Mouse (Mus musculus): ENCODE measurements around the gene Klc2. TPM values are rescaled to one million over a fixed set of nuclear protein-coding genes. Genes with fewer than 3 reads are reported as not detected.

Gene Klc2
- polyA plus RNA-seq, 1 experiment from 2014 or later, result 24.5 TPM

DNA sequence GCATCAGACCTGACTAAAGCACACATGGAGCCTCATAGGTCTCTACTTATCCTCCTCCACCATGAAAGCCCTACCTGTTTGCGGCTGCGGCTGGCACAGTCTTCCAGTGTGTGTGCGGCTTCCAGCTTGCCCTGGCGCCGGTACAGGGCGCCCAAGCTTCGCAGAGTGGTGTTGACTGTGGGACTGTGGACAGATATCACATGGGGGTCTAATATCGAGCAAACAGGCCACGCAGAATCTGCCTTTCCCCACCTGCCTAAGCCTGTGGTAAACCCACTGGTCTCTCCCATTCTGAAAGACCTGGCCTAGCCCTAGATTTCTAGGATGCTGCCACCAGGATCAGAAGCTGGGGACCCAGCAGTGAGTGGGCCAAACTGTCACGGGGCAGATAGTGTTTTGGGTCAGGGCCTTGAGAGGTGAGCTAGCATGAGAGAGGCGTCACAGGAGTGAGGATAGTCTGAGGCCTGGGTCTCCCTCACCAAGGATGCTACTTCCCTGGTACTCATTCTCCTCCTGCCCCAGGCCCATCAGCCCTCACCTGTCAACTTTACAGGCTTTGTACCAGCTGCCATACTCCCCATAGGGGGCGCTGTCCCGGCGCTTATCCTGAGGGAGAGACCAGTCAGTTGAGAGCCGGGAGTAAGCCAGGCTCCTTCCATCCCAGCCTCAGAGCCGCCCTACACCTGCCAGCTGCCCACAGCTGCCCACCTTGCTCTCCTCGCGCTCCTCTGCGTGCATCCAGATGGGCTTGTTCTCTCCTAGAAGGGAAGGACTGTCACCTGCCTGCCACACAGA is 8.5 kb downstream of the Klc2 start:
- Histone ChIP-seq H3K27ac (ENCODE audit: low read depth, low read length) (peak overlapping the region; percentile 83), H3K36me3 (ENCODE audit: control insufficient read depth, insufficient read depth, low read length) (peaks cover 50% of the 10 kb centered on the region), H3K9ac (ENCODE audit: low read depth, low read length) (0 out of 2 replicates have a peak overlapping the region, but pooled peaks have one; percentile 7), H3K4me1 (ENCODE audit: control insufficient read depth, insufficient read depth, low read length) (peaks cover 22% of the 10 kb centered on the region), H3K4me2 (replicated peaks; ENCODE audit: low read depth, low read length) (no peak overlapping the region), H3K4me3 (ENCODE audit: low read length) (no peak overlapping the region), H3K9me3 (ENCODE audit: control insufficient read depth, low read length) (no peaks in the 10 kb centered on the region), H3K27me3 (ENCODE audit: control insufficient read depth, insufficient read depth, low read length) (no peaks in the 10 kb centered on the region)
- WGBS, result 83% methylated on average over 19 of the region's 19 CpGs
- ATAC-seq (ENCODE audit: low FRiP score, low TSS enrichment), result no peak

DNA sequence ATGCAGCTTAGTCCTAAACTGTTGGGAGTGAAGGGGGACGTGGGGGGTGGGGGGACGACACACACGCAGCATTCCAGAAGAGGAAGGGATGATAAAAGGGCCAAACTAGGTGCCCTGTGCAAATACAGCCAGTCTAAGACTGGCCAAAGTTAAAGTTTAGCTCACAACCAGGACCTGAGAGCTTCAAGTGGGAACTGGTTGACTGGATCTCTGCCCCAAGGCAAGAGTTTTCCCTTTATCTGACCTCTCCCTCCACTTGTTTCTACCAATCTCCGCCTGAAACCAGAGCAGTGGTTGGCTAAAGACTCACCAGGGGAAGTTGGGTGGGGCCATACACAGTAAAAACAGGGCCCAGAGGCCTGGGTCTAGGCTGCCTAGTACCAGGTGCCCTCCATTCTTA is 9.7 kb downstream of the Klc2 start:
- Histone ChIP-seq H3K4me3 (ENCODE audit: low read length) (no peak overlapping the region), H3K4me1 (ENCODE audit: control insufficient read depth, insufficient read depth, low read length) (peaks cover 22% of the 10 kb centered on the region), H3K9ac (ENCODE audit: low read depth, low read length) (no peak overlapping the region), H3K36me3 (ENCODE audit: control insufficient read depth, insufficient read depth, low read length) (peaks cover 57% of the 10 kb centered on the region), H3K27me3 (ENCODE audit: control insufficient read depth, insufficient read depth, low read length) (no peaks in the 10 kb centered on the region), H3K4me2 (replicated peaks; ENCODE audit: low read depth, low read length) (no peak overlapping the region; the same call in 1 of the 2 replicates), H3K9me3 (ENCODE audit: control insufficient read depth, low read length) (no peaks in the 10 kb centered on the region), H3K27ac (ENCODE audit: low read depth, low read length) (peak overlapping the region; percentile 83)
- 0 out of 2 replicates have a peak, but pooled peaks have one; percentile 12 for ATAC-seq (ENCODE audit: low FRiP score, low TSS enrichment)
- WGBS, result 54% methylated on average over 4 of the region's 4 CpGs

DNA sequence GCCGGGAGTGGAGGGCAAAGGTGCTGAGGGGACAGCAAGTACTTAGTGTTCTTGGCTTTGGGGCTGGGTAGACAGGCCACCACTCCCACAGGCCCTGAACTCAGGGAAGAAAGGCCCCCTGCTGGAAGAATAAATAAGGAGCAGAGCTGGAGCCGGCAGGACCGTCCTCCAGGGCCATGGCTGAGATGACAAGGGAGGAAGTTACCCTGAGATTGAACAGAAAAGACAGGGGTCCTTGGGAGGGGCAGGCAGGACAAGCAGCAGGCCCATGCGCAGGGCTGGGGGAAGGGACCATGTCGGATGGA is 10.1 kb downstream of the Klc2 start:
- WGBS, result 25% methylated on average over 5 of the region's 5 CpGs
- H3K4me2 ChIP-seq (replicated peaks; ENCODE audit: low read depth, low read length), result no peak overlapping the region; the same call in 1 of the 2 replicates
- H3K4me3 ChIP-seq (ENCODE audit: low read length), result no peak overlapping the region
- H3K4me1 ChIP-seq (ENCODE audit: control insufficient read depth, insufficient read depth, low read length), result peaks cover 22% of the 10 kb centered on the region
- no peaks in the 10 kb centered on the region for H3K27me3 ChIP-seq (ENCODE audit: control insufficient read depth, insufficient read depth, low read length)
- no peaks in the 10 kb centered on the region for H3K9me3 ChIP-seq (ENCODE audit: control insufficient read depth, low read length)
- H3K36me3 ChIP-seq (ENCODE audit: control insufficient read depth, insufficient read depth, low read length), result peaks cover 57% of the 10 kb centered on the region
- H3K9ac ChIP-seq (ENCODE audit: low read depth, low read length), result no peak overlapping the region
- peak; percentile 21 for ATAC-seq (ENCODE audit: low FRiP score, low TSS enrichment)
- peak overlapping the region; percentile 83; the same call in 1 of the 2 replicates for H3K27ac ChIP-seq (ENCODE audit: low read depth, low read length)

DNA sequence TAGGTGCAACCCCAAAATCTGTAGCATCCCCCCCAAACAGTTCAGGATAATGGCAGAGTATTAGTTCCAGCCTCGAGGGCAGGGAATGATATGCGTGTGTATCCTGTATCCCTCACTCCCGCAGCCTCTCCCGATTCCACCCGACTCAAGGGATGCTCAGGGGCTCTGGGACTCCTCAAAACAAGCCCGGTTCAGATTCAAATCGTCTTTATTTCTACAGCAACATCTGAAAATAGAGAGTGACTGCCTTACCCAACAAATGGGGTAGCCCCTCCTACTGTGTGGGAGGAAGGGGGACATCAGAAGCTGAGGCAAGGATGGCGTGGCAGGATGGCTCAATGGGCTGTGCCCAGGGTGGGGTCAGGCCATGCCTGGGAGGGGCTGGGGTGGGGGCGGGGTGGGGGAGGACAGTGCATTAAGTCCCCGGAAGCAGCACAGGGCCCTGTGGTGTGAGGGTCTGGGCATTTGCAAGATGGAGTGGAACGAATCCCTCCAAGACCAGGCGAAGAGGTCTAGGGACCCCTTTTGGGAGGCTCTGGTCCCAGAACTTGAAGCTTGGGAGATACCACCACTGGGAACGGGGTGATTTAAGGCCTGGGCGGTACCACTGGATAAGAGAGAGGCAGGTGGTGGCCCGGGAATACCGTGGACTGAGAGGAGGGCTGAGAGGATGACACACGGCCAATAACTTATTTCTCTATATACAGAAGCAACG is 10.6 kb downstream of the Klc2 start:
- peak; percentile 7; the same call in 1 of the 2 replicates for ATAC-seq (ENCODE audit: low FRiP score, low TSS enrichment)
- WGBS, result 72% methylated on average over 18 of the region's 18 CpGs
- H3K9ac ChIP-seq (ENCODE audit: low read depth, low read length), result no peak overlapping the region; the same call in 1 of the 2 replicates
- no peak overlapping the region for H3K4me2 ChIP-seq (replicated peaks; ENCODE audit: low read depth, low read length)
- peak overlapping the region; percentile 83 for H3K27ac ChIP-seq (ENCODE audit: low read depth, low read length)
- H3K9me3 ChIP-seq (ENCODE audit: control insufficient read depth, low read length), result no peaks in the 10 kb centered on the region
- peaks cover 22% of the 10 kb centered on the region for H3K4me1 ChIP-seq (ENCODE audit: control insufficient read depth, insufficient read depth, low read length)
- H3K4me3 ChIP-seq (ENCODE audit: low read length), result peak overlapping the region; percentile 1; the same call in 1 of the 2 replicates
- no peaks in the 10 kb centered on the region for H3K27me3 ChIP-seq (ENCODE audit: control insufficient read depth, insufficient read depth, low read length)
- H3K36me3 ChIP-seq (ENCODE audit: control insufficient read depth, insufficient read depth, low read length), result peaks cover 61% of the 10 kb centered on the region

DNA sequence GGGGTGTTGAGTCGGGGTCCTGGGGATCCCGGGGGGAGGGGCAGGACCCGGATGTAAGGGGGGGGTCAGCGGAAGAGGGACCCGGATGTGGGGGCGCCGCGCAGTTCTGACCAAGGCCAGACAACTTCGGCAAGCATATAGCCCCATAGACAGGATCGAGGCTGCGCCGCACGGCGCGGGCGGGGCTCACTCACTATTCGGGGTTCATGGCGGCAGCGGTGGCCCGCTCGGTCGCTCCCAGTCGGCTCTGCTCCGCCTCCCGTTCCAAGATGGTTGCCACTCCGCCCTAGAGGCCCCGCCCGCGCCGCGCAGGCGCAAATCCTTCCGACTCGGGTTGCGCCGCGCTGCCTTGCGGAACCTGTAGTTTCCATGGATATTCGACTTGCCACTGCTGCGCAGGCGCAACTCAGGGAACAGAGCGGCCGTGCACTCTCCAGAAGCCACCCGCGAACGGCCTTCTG is 11.6 kb downstream of the Klc2 start, which contains the start of gene Rab1b:
Gene Rab1b (minus strand): TSS at position 342 of the 461 bp plus-strand sequence.
- ATAC-seq (ENCODE audit: low FRiP score, low TSS enrichment), result peak; percentile 94
- Histone ChIP-seq H3K9me3 (ENCODE audit: control insufficient read depth, low read length) (no peaks in the 10 kb centered on the region), H3K4me3 (ENCODE audit: low read length) (peak within 1 kb of the TSS; percentile 86), H3K27ac (ENCODE audit: low read depth, low read length) (peak within 1 kb of the TSS; percentile 91), H3K4me2 (replicated peaks; ENCODE audit: low read depth, low read length) (peak within 1 kb of the TSS; percentile 91), H3K4me1 (ENCODE audit: control insufficient read depth, insufficient read depth, low read length) (peaks cover 22% of the 10 kb centered on the region), H3K36me3 (ENCODE audit: control insufficient read depth, insufficient read depth, low read length) (peaks cover 61% of the 10 kb centered on the region), H3K27me3 (ENCODE audit: control insufficient read depth, insufficient read depth, low read length) (no peaks in the 10 kb centered on the region), H3K9ac (ENCODE audit: low read depth, low read length) (peak within 1 kb of the TSS; percentile 84)
- under 1% methylated on average over 43 of the region's 46 CpGs for WGBS

DNA sequence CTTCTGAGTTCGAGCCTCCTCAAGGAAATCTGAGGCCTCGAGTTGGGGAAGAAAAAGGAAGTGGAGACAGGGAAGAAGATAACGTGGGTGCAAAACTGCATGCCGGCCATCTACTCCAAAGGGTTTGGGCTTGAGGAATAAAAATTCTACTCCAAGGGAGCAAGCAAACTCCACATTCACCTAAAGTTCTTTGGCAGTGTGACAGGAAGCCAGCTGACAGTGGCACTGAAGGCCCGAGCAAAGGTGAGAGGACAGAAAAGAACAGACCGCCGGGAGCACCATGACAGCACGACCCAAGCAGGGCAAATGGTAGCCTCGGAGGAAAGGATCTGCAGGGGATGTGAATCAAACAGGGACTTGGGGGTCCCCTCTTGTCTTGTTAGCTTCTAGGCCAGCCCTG is 12.3 kb downstream of the Klc2 start:
- WGBS, result 6% methylated on average over 9 of the region's 9 CpGs
- Histone ChIP-seq H3K36me3 (ENCODE audit: control insufficient read depth, insufficient read depth, low read length) (peaks cover 61% of the 10 kb centered on the region), H3K4me1 (ENCODE audit: control insufficient read depth, insufficient read depth, low read length) (peaks cover 22% of the 10 kb centered on the region), H3K4me2 (replicated peaks; ENCODE audit: low read depth, low read length) (peak overlapping the region; percentile 91), H3K9ac (ENCODE audit: low read depth, low read length) (peak overlapping the region; percentile 84), H3K9me3 (ENCODE audit: control insufficient read depth, low read length) (no peaks in the 10 kb centered on the region), H3K27ac (ENCODE audit: low read depth, low read length) (peak overlapping the region; percentile 91), H3K27me3 (ENCODE audit: control insufficient read depth, insufficient read depth, low read length) (no peaks in the 10 kb centered on the region), H3K4me3 (ENCODE audit: low read length) (peak overlapping the region; percentile 86)
- no peak for ATAC-seq (ENCODE audit: low FRiP score, low TSS enrichment)

DNA sequence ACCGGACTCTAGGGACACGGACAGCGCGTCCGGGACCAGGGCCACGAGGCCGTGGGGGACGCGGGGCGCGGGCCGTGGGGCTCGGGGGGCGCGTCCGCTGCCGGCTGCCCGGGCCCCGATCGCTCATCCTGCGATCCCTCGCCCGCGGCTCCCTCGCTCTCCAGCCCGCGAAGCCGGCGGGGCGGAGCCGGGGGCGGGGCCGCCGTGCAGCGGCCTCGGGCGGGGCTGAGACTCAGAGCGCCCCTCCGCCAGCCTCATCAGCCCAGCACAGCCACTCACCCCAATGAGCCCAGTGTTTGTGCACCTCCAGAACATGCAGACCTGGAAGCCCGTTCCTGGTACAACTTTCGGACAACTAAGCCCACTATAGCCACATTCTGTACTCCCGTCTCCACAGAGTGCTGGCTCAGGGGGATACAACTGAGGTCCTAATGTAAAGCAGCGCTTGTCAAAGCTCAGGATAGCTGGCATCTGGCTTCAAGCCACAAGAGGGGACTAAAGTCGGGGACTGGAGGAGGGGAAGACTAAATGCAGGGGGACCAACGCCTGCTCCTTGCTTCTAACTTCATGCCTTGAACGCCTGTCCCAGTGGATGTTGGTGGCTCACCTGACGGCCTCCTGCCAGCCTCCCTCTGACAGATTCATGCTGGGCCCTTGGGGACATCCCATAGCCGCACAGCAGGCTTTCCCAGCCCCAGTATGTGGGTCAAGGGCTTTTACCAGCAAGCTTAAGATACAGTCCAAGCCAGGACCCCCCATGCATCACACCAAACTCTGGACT is 19.8 kb downstream of the Klc2 start, which contains the start of gene Cnih2:
Gene Cnih2 (minus strand): TSS at position 159 of the 781 bp plus-strand sequence.
- WGBS, result 3% methylated on average over 41 of the region's 48 CpGs
- H3K27me3 ChIP-seq (ENCODE audit: control insufficient read depth, insufficient read depth, low read length), result no peaks in the 10 kb centered on the region
- peak within 1 kb of the TSS; percentile 65 for H3K4me3 ChIP-seq (ENCODE audit: low read length)
- H3K4me1 ChIP-seq (ENCODE audit: control insufficient read depth, insufficient read depth, low read length), result peaks cover 38% of the 10 kb centered on the region
- H3K9me3 ChIP-seq (ENCODE audit: control insufficient read depth, low read length), result no peaks in the 10 kb centered on the region
- no peak within 1 kb of the TSS for H3K27ac ChIP-seq (ENCODE audit: low read depth, low read length)
- H3K9ac ChIP-seq (ENCODE audit: low read depth, low read length), result peak within 1 kb of the TSS; percentile 81
- peak; percentile 65 for ATAC-seq (ENCODE audit: low FRiP score, low TSS enrichment)
- H3K36me3 ChIP-seq (ENCODE audit: control insufficient read depth, insufficient read depth, low read length), result peaks cover 47% of the 10 kb centered on the region
- H3K4me2 ChIP-seq (replicated peaks; ENCODE audit: low read depth, low read length), result peak within 1 kb of the TSS; percentile 100

DNA sequence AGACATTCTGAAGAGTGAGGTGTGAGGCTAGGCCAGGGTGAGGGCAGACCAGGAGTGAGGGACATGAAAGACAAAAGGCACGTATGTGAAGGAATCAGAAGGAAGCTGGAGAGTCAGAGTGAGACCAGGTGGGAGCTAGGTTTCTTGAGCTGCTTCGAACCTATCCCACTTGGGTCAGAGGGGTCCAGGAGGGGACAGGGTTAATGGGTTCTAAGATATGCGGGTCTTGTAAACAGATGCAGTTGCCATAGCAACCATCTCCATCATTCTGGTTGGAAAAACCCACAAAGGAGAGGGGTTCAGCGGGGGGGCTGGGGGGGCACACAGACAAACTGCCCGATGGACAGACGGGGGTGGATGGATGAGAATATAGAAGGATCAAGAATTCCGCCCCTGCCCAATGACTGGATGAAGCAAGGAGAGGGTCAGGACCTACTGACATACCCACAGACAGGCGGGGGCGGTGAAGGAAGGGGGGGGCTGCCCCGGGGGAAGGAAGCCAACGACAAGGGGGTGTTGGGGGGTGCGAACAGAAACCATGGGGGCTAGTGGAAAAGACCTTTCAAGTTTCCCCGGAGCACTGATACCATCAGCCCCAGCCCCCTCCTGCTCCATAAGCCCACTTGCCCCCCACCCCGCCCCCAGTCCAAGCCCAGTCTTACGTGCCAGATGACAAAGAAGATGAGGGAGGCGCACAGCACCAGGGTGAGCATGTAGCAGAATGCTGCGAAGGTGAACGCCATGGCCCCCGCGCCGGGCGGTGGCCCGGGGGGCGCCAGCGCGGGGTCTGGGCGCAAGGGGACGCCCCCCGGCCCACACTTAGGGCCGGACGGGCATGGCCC is 20.6 kb downstream of the Klc2 start:
- Histone ChIP-seq H3K4me3 (ENCODE audit: low read length) (peak overlapping the region; percentile 65), H3K27me3 (ENCODE audit: control insufficient read depth, insufficient read depth, low read length) (no peaks in the 10 kb centered on the region), H3K9ac (ENCODE audit: low read depth, low read length) (peak overlapping the region; percentile 81), H3K27ac (ENCODE audit: low read depth, low read length) (no peak overlapping the region), H3K36me3 (ENCODE audit: control insufficient read depth, insufficient read depth, low read length) (peaks cover 45% of the 10 kb centered on the region), H3K9me3 (ENCODE audit: control insufficient read depth, low read length) (no peaks in the 10 kb centered on the region), H3K4me2 (replicated peaks; ENCODE audit: low read depth, low read length) (peak overlapping the region; percentile 100), H3K4me1 (ENCODE audit: control insufficient read depth, insufficient read depth, low read length) (peaks cover 38% of the 10 kb centered on the region)
- peak; percentile 15 for ATAC-seq (ENCODE audit: low FRiP score, low TSS enrichment)
- WGBS, result 3% methylated on average over 29 of the region's 31 CpGs

All from kidney, embryonic 14.5 days (tissue).